In genomic region chr9:55408851-55409250, GRCm38 (mm10) we compare ENCODE assay signal across 28 mouse cellular contexts.
DNase-seq lines count a peak whose midpoint lies in the region; ATAC-seq lines count a peak whose summit lies in the region.
"Had no signal": no experiment of that assay in that cellular context is flagged by ENCODE, and none has a peak within 500 bp of the region (broad histone marks: within the 10 kb centered on the region; RNA-seq: fewer than 3 reads in every experiment).

No protein-coding gene starts in this region.

- no peak overlapping the region for H3K4me3 ChIP-seq in hindbrain, embryonic 10.5 days
- no peak overlapping the region for H3K4me3 ChIP-seq in hindbrain, embryonic 12.5 days
- H3K4me3 ChIP-seq in midbrain, embryonic 13.5 days (replicated peaks), result no peak overlapping the region
- H3K4me3 ChIP-seq in midbrain, embryonic 15.5 days, result no peak overlapping the region
- H3K4me3 ChIP-seq in embryonic facial prominence, embryonic 10.5 days, result no peak overlapping the region
- H3K4me3 ChIP-seq: embryonic facial prominence, embryonic 12.5 days; erythroblast, embryonic 14.5 days; heart, embryonic 15.5 days; limb, embryonic 10.5 days; liver, embryonic 15.5 days; lung, embryonic 15.5 days; myocyte; neural tube, embryonic 13.5 days had no signal

- H3K9me3 ChIP-seq in hindbrain, embryonic 10.5 days, result no peaks in the 10 kb centered on the region
- no peaks in the 10 kb centered on the region for H3K9me3 ChIP-seq in hindbrain, embryonic 12.5 days (replicated peaks)
- H3K9me3 ChIP-seq in midbrain, embryonic 13.5 days, result no peaks in the 10 kb centered on the region
- H3K9me3 ChIP-seq in midbrain, embryonic 15.5 days, result no peaks in the 10 kb centered on the region
- no peaks in the 10 kb centered on the region for H3K9me3 ChIP-seq in embryonic facial prominence, embryonic 10.5 days
- H3K9me3 ChIP-seq: embryonic facial prominence, embryonic 12.5 days; heart, embryonic 15.5 days; limb, embryonic 10.5 days; liver, embryonic 15.5 days; lung, embryonic 15.5 days; neural tube, embryonic 13.5 days had no signal

- no peak for ATAC-seq in hindbrain, embryonic 12.5 days (ENCODE audit: low FRiP score)
- ATAC-seq in midbrain, embryonic 13.5 days, result 0 out of 2 replicates have a peak, but pooled peaks have one; percentile 58
- ATAC-seq in midbrain, embryonic 15.5 days (replicated peaks), result no peak
- ATAC-seq in granulocyte monocyte progenitor cell, adult 5-6 weeks (replicated peaks; ENCODE audit: poor library complexity, severe bottlenecking), result no peak
- ATAC-seq: Patski had no signal

- no peak overlapping the region for H3K4me2 ChIP-seq in hindbrain, embryonic 12.5 days (replicated peaks)
- H3K4me2 ChIP-seq in midbrain, embryonic 13.5 days (replicated peaks), result no peak overlapping the region
- H3K4me2 ChIP-seq in midbrain, embryonic 15.5 days, result no peak overlapping the region
- H3K4me2 ChIP-seq: embryonic facial prominence, embryonic 12.5 days; heart, embryonic 15.5 days; liver, embryonic 15.5 days; lung, embryonic 15.5 days; neural tube, embryonic 13.5 days had no signal

- no peaks in the 10 kb centered on the region for H3K36me3 ChIP-seq in hindbrain, embryonic 10.5 days
- H3K36me3 ChIP-seq in hindbrain, embryonic 12.5 days, result no peaks in the 10 kb centered on the region
- no peaks in the 10 kb centered on the region for H3K36me3 ChIP-seq in midbrain, embryonic 13.5 days
- H3K36me3 ChIP-seq in midbrain, embryonic 15.5 days (replicated peaks), result no peaks in the 10 kb centered on the region
- H3K36me3 ChIP-seq in embryonic facial prominence, embryonic 10.5 days (replicated peaks), result no peaks in the 10 kb centered on the region
- H3K36me3 ChIP-seq: embryonic facial prominence, embryonic 12.5 days; heart, embryonic 15.5 days; limb, embryonic 10.5 days; liver, embryonic 15.5 days; lung, embryonic 15.5 days; neural tube, embryonic 13.5 days had no signal

- no peak for DNase-seq in hindbrain, embryonic 10.5 days (ENCODE audit: low spot score)
- DNase-seq in embryonic facial prominence, embryonic 10.5 days (ENCODE audit: low spot score), result no peak
- peak; percentile 34 for DNase-seq in retina, embryonic 14.5 days (ENCODE audit: low spot score)
- no peak for DNase-seq in adrenal gland, adult 18-20 months (ENCODE audit: low spot score in 2 of 2)
- DNase-seq: adrenal gland, adult 8-10 months; cerebellum, adult 11 months; cerebellum, postnatal 10 days; gastrocnemius, postnatal 36 days; heart, postnatal 4 days; kidney, adult 2 months; liver; right cerebral cortex, adult 18-20 months had no signal

- H3K9ac ChIP-seq in hindbrain, embryonic 12.5 days, result no peak overlapping the region
- H3K9ac ChIP-seq in midbrain, embryonic 13.5 days (replicated peaks), result no peak overlapping the region
- H3K9ac ChIP-seq in midbrain, embryonic 15.5 days, result no peak overlapping the region
- H3K9ac ChIP-seq: embryonic facial prominence, embryonic 12.5 days; heart, embryonic 15.5 days; liver, embryonic 15.5 days; lung, embryonic 15.5 days; neural tube, embryonic 13.5 days had no signal

- WGBS in hindbrain, embryonic 10.5 days, result 35% methylated on average over 4 of the region's 4 CpGs
- WGBS in hindbrain, embryonic 12.5 days, result 16% methylated on average over 4 of the region's 4 CpGs
- WGBS in midbrain, embryonic 13.5 days, result 21% methylated on average over 4 of the region's 4 CpGs
- 20% methylated on average over 4 of the region's 4 CpGs for WGBS in midbrain, embryonic 15.5 days
- WGBS in embryonic facial prominence, embryonic 10.5 days, result 45% methylated on average over 4 of the region's 4 CpGs

- H3K4me1 ChIP-seq in hindbrain, embryonic 10.5 days (replicated peaks), result peaks cover 71% of the 10 kb centered on the region
- peaks cover 36% of the 10 kb centered on the region for H3K4me1 ChIP-seq in hindbrain, embryonic 12.5 days
- peaks cover 11% of the 10 kb centered on the region for H3K4me1 ChIP-seq in midbrain, embryonic 13.5 days (replicated peaks)
- H3K4me1 ChIP-seq in midbrain, embryonic 15.5 days, result 0 out of 2 replicates have a peak, but pooled peaks cover 5% of the 10 kb centered on the region
- H3K4me1 ChIP-seq in embryonic facial prominence, embryonic 10.5 days, result peaks cover 57% of the 10 kb centered on the region
- H3K4me1 ChIP-seq: heart, embryonic 15.5 days; liver, embryonic 15.5 days; lung, embryonic 15.5 days had no signal

- H3K27me3 ChIP-seq in hindbrain, embryonic 10.5 days (ENCODE audit: insufficient read depth, poor library complexity, severe bottlenecking), result no peaks in the 10 kb centered on the region
- H3K27me3 ChIP-seq in hindbrain, embryonic 12.5 days, result no peaks in the 10 kb centered on the region
- H3K27me3 ChIP-seq in midbrain, embryonic 13.5 days, result no peaks in the 10 kb centered on the region
- H3K27me3 ChIP-seq in midbrain, embryonic 15.5 days (replicated peaks), result no peaks in the 10 kb centered on the region
- no peaks in the 10 kb centered on the region for H3K27me3 ChIP-seq in embryonic facial prominence, embryonic 10.5 days (replicated peaks; ENCODE audit: low read depth, poor library complexity, severe bottlenecking)
- H3K27me3 ChIP-seq: embryonic facial prominence, embryonic 12.5 days; lung, embryonic 15.5 days; neural tube, embryonic 13.5 days had no signal

- H3K27ac ChIP-seq in hindbrain, embryonic 10.5 days, result peak overlapping the region; percentile 77
- H3K27ac ChIP-seq in hindbrain, embryonic 12.5 days, result no peak overlapping the region
- no peak overlapping the region for H3K27ac ChIP-seq in midbrain, embryonic 13.5 days
- no peak overlapping the region for H3K27ac ChIP-seq in midbrain, embryonic 15.5 days
- peak overlapping the region; percentile 10; the same call in 1 of the 2 replicates for H3K27ac ChIP-seq in embryonic facial prominence, embryonic 10.5 days (replicated peaks)
- H3K27ac ChIP-seq: embryonic facial prominence, embryonic 12.5 days; heart, embryonic 15.5 days; kidney, postnatal 0 days; limb, embryonic 10.5 days; liver, embryonic 15.5 days; lung, embryonic 15.5 days; macrophage; neural tube, embryonic 13.5 days; stomach, postnatal 0 days had no signal

Comparison
In these comparisons a context has a peak if more than half of its experiments do, and no peak if none do; other contexts are left out.
1. H3K27ac ChIP-seq: peak in hindbrain, embryonic 10.5 days (single experiment) and embryonic facial prominence, embryonic 10.5 days (single experiment); none in hindbrain, embryonic 12.5 days (single experiment), midbrain, embryonic 13.5 days (single experiment) and midbrain, embryonic 15.5 days (single experiment).